Mouse (Mus musculus): ENCODE measurements around the gene Sytl1. TPM values are rescaled to one million over a fixed set of nuclear protein-coding genes. Genes with fewer than 3 reads are reported as not detected.

Sytl1 gene
- polyA plus RNA-seq, 1 experiment from 2014 or later: 40.2 TPM

DNA sequence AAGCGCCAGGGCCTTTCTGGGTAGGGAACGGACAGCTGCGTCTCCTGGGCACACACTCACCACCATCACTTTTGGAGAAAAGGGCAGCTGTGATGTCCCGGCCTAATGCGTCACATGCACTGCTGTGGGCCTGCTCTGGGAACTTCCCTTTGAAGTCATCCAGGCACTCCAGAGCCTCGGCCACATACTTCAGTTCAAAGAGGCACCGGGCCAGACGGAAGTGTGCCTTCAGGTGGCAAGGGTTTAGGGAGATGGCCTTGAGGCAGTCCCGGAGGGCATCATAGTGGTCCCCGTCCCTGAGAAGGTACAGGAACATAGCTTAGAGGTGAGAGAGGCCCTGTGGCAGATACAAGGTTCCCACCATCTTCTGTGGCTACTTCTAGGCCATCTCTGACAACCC lies 34.4 kb upstream of the Sytl1 start:
- Histone ChIP-seq H3K36me3 (peaks cover 56% of the 10 kb centered on the region), H3K4me2 (replicated peaks) (no peak overlapping the region), H3K27me3 (no peaks in the 10 kb centered on the region), H3K9ac (no peak overlapping the region), H3K4me1 (peaks cover 45% of the 10 kb centered on the region), H3K4me3 (replicated peaks) (no peak overlapping the region), H3K27ac (replicated peaks) (no peak overlapping the region; the same call in 1 of the 2 replicates), H3K9me3 (replicated peaks) (no peaks in the 10 kb centered on the region)
- no peak for ATAC-seq (ENCODE audit: insufficient number of reproducible peaks, low FRiP score, low TSS enrichment, low read depth)
- WGBS: 62% methylated on average over 10 of the region's 10 CpGs

DNA sequence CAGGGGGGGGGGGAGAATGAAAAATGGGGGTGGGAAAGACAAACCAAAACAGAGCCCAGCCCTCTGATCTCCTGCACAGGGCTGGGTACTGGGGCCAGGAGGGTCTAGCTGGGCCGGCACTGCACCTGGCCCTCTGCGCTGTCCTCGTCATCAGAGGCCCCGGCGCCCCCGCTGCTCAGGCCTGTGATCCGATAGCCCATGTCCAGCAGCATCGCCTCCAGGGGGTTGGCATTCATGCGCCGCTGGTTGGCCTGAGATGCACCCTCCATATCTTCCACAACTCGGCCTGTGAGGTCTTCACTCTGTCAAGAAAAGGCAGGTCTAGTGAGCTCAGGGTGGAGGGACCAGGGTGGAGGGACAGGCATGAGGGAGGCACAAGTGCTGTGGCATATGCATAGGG lies 31.2 kb upstream of the Sytl1 start:
- H3K27me3 ChIP-seq: no peaks in the 10 kb centered on the region
- no peaks in the 10 kb centered on the region for H3K9me3 ChIP-seq (replicated peaks)
- 45% methylated on average over 11 of the region's 11 CpGs for WGBS
- H3K4me3 ChIP-seq (replicated peaks): no peak overlapping the region
- peaks cover 37% of the 10 kb centered on the region for H3K36me3 ChIP-seq
- H3K4me2 ChIP-seq (replicated peaks): no peak overlapping the region
- peaks cover 40% of the 10 kb centered on the region for H3K4me1 ChIP-seq
- ATAC-seq (ENCODE audit: insufficient number of reproducible peaks, low FRiP score, low TSS enrichment, low read depth): no peak
- no peak overlapping the region for H3K9ac ChIP-seq
- no peak overlapping the region for H3K27ac ChIP-seq (replicated peaks)

DNA sequence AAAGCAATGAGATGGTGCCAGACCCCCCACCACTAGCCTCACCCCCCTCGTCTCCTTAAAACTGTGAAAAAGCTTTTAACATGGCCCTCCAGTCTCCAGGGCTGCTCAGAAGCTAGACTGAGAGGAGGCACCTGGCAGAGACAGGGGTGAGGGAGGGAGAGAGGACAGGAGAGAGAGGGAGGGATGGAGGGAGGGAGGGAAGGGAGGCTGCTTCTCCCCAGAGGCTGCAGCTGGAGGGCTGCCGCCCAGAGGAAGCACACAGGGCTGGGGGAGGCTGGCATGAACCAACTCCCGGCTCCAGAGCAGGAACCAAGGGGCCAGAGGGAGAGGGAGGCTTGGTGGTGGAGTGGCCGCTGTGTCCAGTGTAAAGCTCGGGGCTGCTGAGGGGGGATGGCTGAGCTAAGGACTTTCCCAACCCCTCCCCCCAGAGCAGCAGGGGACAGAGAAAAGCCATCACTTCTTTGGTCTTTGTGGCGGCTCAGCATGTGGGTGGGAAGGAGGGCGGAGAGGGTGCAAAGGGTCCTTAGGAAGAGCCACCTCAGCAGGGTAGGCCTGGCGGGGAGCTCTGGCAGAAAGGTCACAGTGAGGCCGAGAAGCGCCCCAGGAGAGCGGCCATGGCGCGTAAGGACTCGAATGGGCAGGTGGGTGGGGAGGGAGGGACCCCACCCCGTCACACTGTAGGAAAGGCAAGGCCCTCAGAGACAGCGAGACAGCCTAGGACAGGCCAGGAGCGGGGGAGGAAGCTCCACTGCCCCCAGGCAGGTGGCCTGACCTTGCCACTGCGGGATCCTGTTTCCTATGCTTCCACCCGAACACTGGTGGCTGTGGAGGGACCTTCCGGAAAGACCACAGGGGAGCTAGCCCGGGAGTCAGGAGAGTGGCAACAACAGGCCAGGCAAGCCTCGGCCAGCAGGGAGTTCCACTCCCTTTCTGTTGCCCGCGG lies 30.3 kb upstream of the Sytl1 start:
- Histone ChIP-seq H3K4me1 (peaks cover 30% of the 10 kb centered on the region), H3K27ac (replicated peaks) (no peak overlapping the region), H3K9me3 (replicated peaks) (no peaks in the 10 kb centered on the region), H3K4me2 (replicated peaks) (no peak overlapping the region), H3K9ac (no peak overlapping the region), H3K4me3 (replicated peaks) (no peak overlapping the region), H3K36me3 (peaks cover 37% of the 10 kb centered on the region), H3K27me3 (no peaks in the 10 kb centered on the region)
- WGBS: 34% methylated on average over 24 of the region's 24 CpGs
- no peak for ATAC-seq (ENCODE audit: insufficient number of reproducible peaks, low FRiP score, low TSS enrichment, low read depth)

DNA sequence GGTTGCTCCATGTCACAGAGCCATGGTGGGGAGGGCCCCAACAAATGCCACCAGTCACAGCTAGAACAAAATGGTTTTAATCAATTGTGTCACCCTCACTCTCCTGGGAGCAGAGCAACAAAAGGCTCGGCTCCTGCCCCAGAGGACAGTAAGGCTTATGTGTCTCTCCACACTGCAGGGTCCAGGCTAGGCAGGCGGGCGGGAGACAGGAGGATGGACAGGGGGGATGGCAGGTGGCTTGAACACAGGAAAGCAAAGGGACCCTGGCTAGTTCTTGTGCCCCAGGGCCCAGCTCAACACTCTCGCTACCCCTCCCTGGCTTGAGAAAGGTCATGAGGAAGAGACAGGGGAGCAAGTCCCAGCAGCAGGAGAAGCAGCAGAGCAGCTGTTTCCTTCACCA lies 29.5 kb upstream of the Sytl1 start:
- Histone ChIP-seq H3K9me3 (replicated peaks) (no peaks in the 10 kb centered on the region), H3K4me2 (replicated peaks) (no peak overlapping the region), H3K36me3 (peaks cover 37% of the 10 kb centered on the region), H3K9ac (no peak overlapping the region), H3K4me1 (peaks cover 23% of the 10 kb centered on the region), H3K27ac (replicated peaks) (no peak overlapping the region), H3K27me3 (no peaks in the 10 kb centered on the region), H3K4me3 (replicated peaks) (no peak overlapping the region)
- no peak for ATAC-seq (ENCODE audit: insufficient number of reproducible peaks, low FRiP score, low TSS enrichment, low read depth)
- WGBS: 81% methylated on average over 4 of the region's 4 CpGs

DNA sequence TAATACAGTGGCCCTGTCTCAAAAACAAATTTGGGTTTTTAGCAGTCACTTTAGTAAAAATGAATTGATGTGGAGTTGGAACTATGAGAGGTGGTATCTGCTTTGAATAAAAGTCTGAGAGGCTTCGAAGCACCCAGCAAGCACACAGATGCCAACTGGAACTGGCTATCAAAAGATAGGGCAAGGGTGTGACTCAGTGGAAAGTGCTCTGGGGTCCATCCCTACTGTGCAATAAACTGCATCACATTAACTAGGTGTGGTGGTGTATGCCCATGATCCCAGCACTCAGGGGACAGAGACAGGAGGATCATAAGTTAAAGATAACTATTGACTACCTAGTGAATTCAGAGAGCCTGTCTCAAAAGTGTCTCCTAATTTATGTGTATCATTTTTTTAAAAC lies 28.3 kb upstream of the Sytl1 start:
- Histone ChIP-seq H3K9me3 (replicated peaks) (no peaks in the 10 kb centered on the region), H3K4me3 (replicated peaks) (no peak overlapping the region), H3K36me3 (peaks cover 27% of the 10 kb centered on the region), H3K27ac (replicated peaks) (no peak overlapping the region), H3K27me3 (no peaks in the 10 kb centered on the region), H3K9ac (no peak overlapping the region), H3K4me2 (replicated peaks) (no peak overlapping the region), H3K4me1 (peaks cover 16% of the 10 kb centered on the region)
- 95% methylated on average over 1 of the region's 1 CpGs for WGBS
- ATAC-seq (ENCODE audit: insufficient number of reproducible peaks, low FRiP score, low TSS enrichment, low read depth): no peak

DNA sequence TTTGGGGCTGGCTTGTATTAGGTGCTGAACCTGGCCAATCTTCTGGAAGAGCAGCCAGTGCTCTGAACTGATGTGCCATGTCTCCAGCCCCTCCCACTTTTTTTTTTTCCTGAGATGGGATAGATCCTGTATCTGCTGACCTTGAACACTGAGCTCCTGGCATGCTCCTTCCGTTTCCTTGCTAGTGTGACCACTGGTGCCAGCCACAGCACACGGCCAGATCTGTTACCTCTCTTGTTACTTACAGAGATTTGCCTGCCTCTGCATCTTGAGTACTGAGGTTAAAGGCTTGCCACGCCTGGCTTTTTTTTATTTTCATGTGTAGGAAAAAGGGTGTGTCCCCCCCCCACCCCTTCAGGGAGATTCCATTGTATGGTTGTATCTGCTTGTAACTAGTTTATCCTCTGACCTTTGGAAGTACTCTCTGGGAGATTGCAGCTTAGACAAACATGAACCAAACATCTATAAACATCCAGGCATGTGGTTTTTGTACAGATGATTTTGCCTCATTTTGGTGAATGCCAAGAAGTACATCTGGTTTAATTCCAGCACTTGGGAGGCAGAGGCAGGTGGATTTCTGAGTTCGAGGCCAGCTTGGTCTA lies 23.7 kb upstream of the Sytl1 start:
- 85% methylated on average over 4 of the region's 4 CpGs for whole genome bisulfite sequencing
- no peak overlapping the region for H3K27ac ChIP-seq (replicated peaks)
- H3K4me3 ChIP-seq (replicated peaks): no peak overlapping the region
- no peaks in the 10 kb centered on the region for H3K27me3 ChIP-seq
- no peak for ATAC-seq (ENCODE audit: insufficient number of reproducible peaks, low FRiP score, low TSS enrichment, low read depth)
- no peak overlapping the region for H3K9ac ChIP-seq
- H3K4me2 ChIP-seq (replicated peaks): no peak overlapping the region
- peaks cover 14% of the 10 kb centered on the region for H3K4me1 ChIP-seq
- H3K9me3 ChIP-seq (replicated peaks): no peaks in the 10 kb centered on the region
- no peaks in the 10 kb centered on the region for H3K36me3 ChIP-seq

DNA sequence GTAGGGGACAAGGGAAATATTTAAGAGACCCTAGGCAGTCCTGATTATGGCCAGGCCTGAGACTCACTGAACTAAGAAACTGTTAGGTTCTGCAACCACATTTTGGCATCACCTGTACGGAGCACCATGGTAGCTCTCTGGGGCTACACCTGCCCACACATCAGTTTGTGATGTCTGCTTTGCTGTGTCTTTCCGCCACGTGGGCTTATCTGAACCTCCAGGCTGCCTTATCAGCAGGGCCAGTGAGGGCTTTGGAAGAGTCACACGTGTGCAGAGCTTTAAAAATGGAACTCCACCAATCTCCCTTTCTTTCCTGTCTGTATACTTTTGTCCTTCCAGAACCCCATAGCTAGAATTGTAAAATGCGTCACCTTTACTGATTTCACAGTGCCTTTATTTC lies 23.0 kb upstream of the Sytl1 start:
- Histone ChIP-seq H3K27ac (replicated peaks) (no peak overlapping the region), H3K4me2 (replicated peaks) (no peak overlapping the region), H3K4me1 (peaks cover 20% of the 10 kb centered on the region), H3K27me3 (no peaks in the 10 kb centered on the region), H3K4me3 (replicated peaks) (no peak overlapping the region), H3K9ac (no peak overlapping the region), H3K36me3 (no peaks in the 10 kb centered on the region), H3K9me3 (replicated peaks) (no peaks in the 10 kb centered on the region)
- ATAC-seq (ENCODE audit: insufficient number of reproducible peaks, low FRiP score, low TSS enrichment, low read depth): no peak
- 86% methylated on average over 5 of the region's 5 CpGs for WGBS

DNA sequence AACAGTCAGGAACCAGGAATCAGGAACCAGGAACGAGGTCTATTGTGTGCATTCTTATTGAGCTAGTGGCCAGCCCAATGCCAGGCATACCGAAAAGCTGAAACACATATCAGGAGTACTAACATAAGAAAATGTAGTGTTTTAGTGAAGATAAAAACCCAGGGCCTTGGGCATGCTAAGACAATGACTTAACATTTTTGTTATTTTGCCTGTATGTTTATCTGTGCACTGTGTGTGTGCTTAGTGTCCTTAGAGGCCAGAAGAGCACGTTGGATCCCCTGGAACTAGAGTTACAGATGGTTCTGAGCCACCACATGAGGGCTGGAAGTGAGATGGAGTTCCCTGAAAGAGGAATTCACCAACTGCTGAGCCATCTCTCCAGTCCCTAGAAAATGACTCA lies 22.4 kb upstream of the Sytl1 start:
- 71% methylated on average over 3 of the region's 3 CpGs for WGBS
- ATAC-seq (ENCODE audit: insufficient number of reproducible peaks, low FRiP score, low TSS enrichment, low read depth): no peak
- no peak overlapping the region for H3K9ac ChIP-seq
- no peak overlapping the region for H3K4me3 ChIP-seq (replicated peaks)
- no peak overlapping the region for H3K27ac ChIP-seq (replicated peaks)
- no peak overlapping the region for H3K4me2 ChIP-seq (replicated peaks)
- H3K36me3 ChIP-seq: no peaks in the 10 kb centered on the region
- no peaks in the 10 kb centered on the region for H3K9me3 ChIP-seq (replicated peaks)
- H3K4me1 ChIP-seq: peaks cover 22% of the 10 kb centered on the region
- H3K27me3 ChIP-seq: no peaks in the 10 kb centered on the region

DNA sequence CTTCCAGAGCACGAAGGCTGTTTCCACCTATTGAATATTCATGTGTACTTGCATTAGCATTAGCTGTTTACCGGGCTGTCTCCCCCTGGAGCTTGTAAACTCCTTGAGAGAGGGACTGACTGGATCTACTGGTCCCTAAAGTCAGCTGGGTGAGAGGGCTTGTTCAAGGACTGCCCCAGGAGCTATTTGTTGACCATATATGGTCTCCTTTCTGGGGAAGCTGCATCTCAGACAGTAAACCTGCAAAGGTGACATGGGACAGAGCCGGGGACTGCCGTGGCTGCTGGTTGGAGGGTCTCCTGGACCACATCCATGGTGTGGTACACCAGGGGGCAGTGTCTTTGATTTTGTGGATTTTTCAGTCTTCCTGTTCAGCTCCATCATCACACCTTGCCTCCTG lies 19.7 kb upstream of the Sytl1 start:
- Histone ChIP-seq H3K27ac (replicated peaks) (peak overlapping the region; percentile 91), H3K36me3 (no peaks in the 10 kb centered on the region), H3K4me2 (replicated peaks) (no peak overlapping the region), H3K27me3 (no peaks in the 10 kb centered on the region), H3K4me3 (replicated peaks) (no peak overlapping the region), H3K9ac (no peak overlapping the region), H3K4me1 (peaks cover 27% of the 10 kb centered on the region), H3K9me3 (replicated peaks) (no peaks in the 10 kb centered on the region)
- ATAC-seq (ENCODE audit: insufficient number of reproducible peaks, low FRiP score, low TSS enrichment, low read depth): no peak
- WGBS: 15% methylated on average over 4 of the region's 4 CpGs

DNA sequence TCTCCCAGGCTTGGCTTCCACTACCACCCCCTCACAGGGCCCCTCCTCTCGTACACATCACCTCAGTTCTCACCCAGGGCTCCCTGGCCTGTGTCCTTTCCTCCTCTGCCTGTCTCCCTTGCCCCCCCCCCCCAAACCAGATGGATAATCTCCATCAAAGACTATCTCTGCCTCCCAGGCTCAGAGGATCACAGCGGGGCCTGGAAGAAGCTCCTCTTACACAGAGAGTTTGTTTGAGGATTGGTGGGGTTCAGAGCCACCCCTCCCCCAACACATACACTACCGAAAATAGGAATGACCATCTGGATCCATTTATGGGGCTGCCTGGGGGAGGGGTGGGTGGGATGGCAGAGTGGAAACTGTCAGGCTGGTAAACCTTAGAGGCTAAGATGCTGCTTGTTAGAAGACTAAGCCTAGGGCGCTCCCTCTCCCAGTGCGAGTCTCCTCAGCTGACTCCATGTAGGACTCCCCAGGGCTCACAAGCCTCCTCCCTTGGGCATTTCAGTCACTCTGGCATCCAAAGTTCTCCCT lies 19.1 kb upstream of the Sytl1 start:
- WGBS: 10% methylated on average over 5 of the region's 5 CpGs
- H3K4me1 ChIP-seq: peaks cover 27% of the 10 kb centered on the region
- ATAC-seq (ENCODE audit: insufficient number of reproducible peaks, low FRiP score, low TSS enrichment, low read depth): peak; percentile 75
- no peaks in the 10 kb centered on the region for H3K27me3 ChIP-seq
- H3K27ac ChIP-seq (replicated peaks): peak overlapping the region; percentile 91
- no peaks in the 10 kb centered on the region for H3K9me3 ChIP-seq (replicated peaks)
- H3K36me3 ChIP-seq: no peaks in the 10 kb centered on the region
- no peak overlapping the region for H3K4me3 ChIP-seq (replicated peaks)
- H3K9ac ChIP-seq: no peak overlapping the region
- H3K4me2 ChIP-seq (replicated peaks): peak overlapping the region; percentile 15

DNA sequence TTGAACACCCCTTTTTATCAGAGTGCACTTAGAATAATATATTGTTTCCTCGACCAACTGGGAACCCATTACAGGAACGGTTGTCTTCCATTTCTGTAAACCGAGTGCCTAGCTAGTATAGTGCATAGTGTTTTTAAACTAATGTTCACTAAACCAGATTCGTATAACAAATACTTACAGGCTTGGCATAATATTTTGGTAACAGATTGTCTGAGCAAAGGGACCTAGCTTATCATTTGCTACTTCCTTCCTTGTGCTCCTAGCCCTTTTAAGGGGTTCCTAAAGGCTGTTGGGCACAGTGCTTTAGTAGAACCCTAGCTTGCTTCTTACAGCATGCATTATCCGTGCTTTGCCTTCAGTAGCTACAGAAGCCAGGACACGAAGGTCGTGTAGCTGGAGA lies 18.6 kb upstream of the Sytl1 start:
- Histone ChIP-seq H3K9me3 (replicated peaks) (no peaks in the 10 kb centered on the region), H3K9ac (no peak overlapping the region), H3K4me2 (replicated peaks) (peak overlapping the region; percentile 15; the same call in 1 of the 2 replicates), H3K36me3 (no peaks in the 10 kb centered on the region), H3K4me3 (replicated peaks) (no peak overlapping the region), H3K27ac (replicated peaks) (peak overlapping the region; percentile 91), H3K4me1 (peaks cover 31% of the 10 kb centered on the region), H3K27me3 (no peaks in the 10 kb centered on the region)
- no peak for ATAC-seq (ENCODE audit: insufficient number of reproducible peaks, low FRiP score, low TSS enrichment, low read depth)
- WGBS: 31% methylated on average over 7 of the region's 7 CpGs
